Mouse (Mus musculus) G1E (cell line): ENCODE results near the gene Kif5c.

Source experiments
- CTCF ChIP-seq: IDR thresholded peaks from 2 replicates; pipeline ENCODE4 v1.5.1; 2012; ENCODE audit warnings: low read depth, low read length, inconsistent platforms, mixed read lengths
- GATA2 ChIP-seq: IDR thresholded peaks from 2 replicates; pipeline ENCODE4 v1.6.1; 2012; ENCODE audit warnings: low read depth, low read length, inconsistent platforms, borderline replicate concordance
- TAL1 ChIP-seq: conservative IDR thresholded peaks from 2 replicates; pipeline ENCODE4 v1.6.1; 2012; ENCODE audit warnings: low read depth, low read length, inconsistent platforms, mixed read lengths

- no peak for TF ChIP-seq CTCF
- no peak for TF ChIP-seq GATA2
- TF ChIP-seq TAL1, result no peak
Observed at GRCm38 (mm10) chr2:49572111-49572642, 46.9 kb upstream of the Kif5c start.
